Mouse (Mus musculus) neural tube, embryonic 14.5 days (tissue): Measurements from ENCODE around the gene Fam53b. TPM values are rescaled to one million over a fixed set of nuclear protein-coding genes. Genes with fewer than 3 reads are reported as not detected.

ENCODE experiments used
- ATAC-seq: fragments of 200-750 bp; cut with Nextera tagmentation; 2 replicates; pipeline ENCODE4 v1.8.0; 2017; ENCODE audit warnings: low read depth, mild to moderate bottlenecking, moderate TSS enrichment, moderate library complexity
- H3K27ac ChIP-seq: fragments of 300-500 bp; sonication (generic); 2 replicates; pipeline ENCODE4 v1.5.1; 2014; ENCODE audit warnings: low read depth, mild to moderate bottlenecking, control low read depth, low read length, moderate library complexity, mixed read lengths
- H3K27me3 ChIP-seq: fragments of 300-500 bp; sonication (generic); 2 replicates; pipeline ENCODE4 v1.6.1; 2014; ENCODE audit warnings: low read length; ENCODE audit not compliant: control insufficient read depth, insufficient read depth
- H3K36me3 ChIP-seq: fragments of 300-500 bp; sonication (generic); 2 replicates; pipeline ENCODE4 v1.6.1; 2014; ENCODE audit warnings: low read length, mixed read lengths; ENCODE audit not compliant: control insufficient read depth, insufficient read depth
- H3K4me1 ChIP-seq: fragments of 300-500 bp; sonication (generic); 2 replicates; pipeline ENCODE4 v1.6.1; 2014; ENCODE audit warnings: low read length; ENCODE audit not compliant: control insufficient read depth, insufficient read depth
- H3K4me2 ChIP-seq: fragments of 300-500 bp; sonication (generic); 2 replicates; pipeline ENCODE4 v1.6.1; 2014; ENCODE audit warnings: mild to moderate bottlenecking, low read depth, low read length, control low read depth
- H3K4me3 ChIP-seq: fragments of 300-500 bp; sonication (generic); 2 replicates; pipeline ENCODE4 v1.5.1; 2014; ENCODE audit warnings: low read depth, low read length, control low read depth, mixed read lengths
- H3K9ac ChIP-seq: fragments of 300-500 bp; sonication (generic); replicated peaks from 2 replicates; pipeline ENCODE4 v1.6.1; 2014; ENCODE audit warnings: low read depth, mild to moderate bottlenecking, control low read depth, low read length, mixed read lengths
- H3K9me3 ChIP-seq: fragments of 300-500 bp; sonication (generic); 2 replicates; pipeline ENCODE4 v1.6.1; 2016; ENCODE audit warnings: low read length; ENCODE audit not compliant: control insufficient read depth
- WGBS: fragments of 180-500 bp; shearing (Covaris S2); extraction: QIAGEN DNeasy Blood & Tissue Kit; methylation state at CpG from one replicate; pipeline ENCODE4 v1.1.7; 2014; 5-methylcytosine and 5-hydroxymethylcytosine counted together
- polyA plus RNA-seq: library from polyadenylated mRNA; unstranded; fragments of >200 nt; fragmentation: Nextera tagmentation; extraction: Ambion mirVana; gene quantifications from 2 replicates; pipeline ENCODE4 v1.2.1, GENCODE M21; 2014

The Fam53b gene
- polyA plus RNA-seq, 1 experiment from 2014 or later, result 11.8 TPM

DNA sequence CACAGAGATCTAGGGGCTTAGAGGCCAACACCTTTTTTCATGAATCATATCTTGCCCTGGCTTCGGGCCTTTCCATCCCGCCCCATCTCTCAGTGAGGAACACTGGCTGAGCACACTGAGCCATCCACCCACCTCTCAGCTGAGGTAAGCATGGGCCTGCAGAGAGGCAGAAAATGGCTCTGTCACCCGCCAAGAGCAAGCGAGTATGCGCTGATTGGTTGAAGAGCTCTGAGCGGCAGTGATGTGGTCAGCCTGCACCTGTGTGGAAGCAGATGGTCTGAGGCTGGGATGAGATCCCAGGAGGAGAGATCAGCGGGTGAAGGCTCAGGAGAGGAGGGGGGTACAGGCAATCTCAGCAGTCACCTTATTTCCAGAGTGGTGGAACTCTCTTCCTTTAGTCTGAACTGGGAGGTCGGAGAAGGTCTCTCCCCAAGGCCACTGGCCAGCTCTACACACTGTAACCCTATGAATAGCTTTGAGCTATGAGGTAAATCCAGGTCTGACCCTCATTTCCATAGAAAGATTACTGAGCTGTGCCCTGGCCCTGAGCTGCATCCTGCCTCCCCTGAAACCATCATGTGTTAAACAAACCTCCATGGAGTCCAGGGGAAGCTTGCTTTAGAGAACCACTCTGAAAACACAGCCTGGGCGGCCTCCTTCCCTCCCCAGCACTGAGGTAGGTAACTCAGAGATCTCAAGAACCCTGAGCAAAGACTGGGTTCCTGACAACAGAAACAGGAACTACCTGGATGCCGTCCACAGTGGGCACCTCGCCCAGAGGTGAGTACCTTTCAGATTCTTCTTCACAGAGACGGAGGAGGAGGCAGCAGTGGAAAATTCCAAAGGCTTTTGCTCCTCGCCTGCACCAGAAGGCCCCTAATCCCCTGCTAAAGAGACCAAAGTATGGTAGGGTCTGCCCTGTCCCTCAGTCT, 6.5 kb downstream of the Fam53b start:
- peaks cover 20% of the 10 kb centered on the region; the same call in 1 of the 2 replicates for H3K4me1 ChIP-seq
- H3K4me2 ChIP-seq, result no peak overlapping the region
- no peaks in the 10 kb centered on the region for H3K36me3 ChIP-seq
- H3K9me3 ChIP-seq, result no peaks in the 10 kb centered on the region
- H3K27ac ChIP-seq, result no peak overlapping the region
- no peak overlapping the region for H3K9ac ChIP-seq
- WGBS, result 68% methylated on average over 13 of the region's 13 CpGs
- H3K4me3 ChIP-seq, result no peak overlapping the region
- H3K27me3 ChIP-seq, result no peaks in the 10 kb centered on the region
- no peak for ATAC-seq

DNA sequence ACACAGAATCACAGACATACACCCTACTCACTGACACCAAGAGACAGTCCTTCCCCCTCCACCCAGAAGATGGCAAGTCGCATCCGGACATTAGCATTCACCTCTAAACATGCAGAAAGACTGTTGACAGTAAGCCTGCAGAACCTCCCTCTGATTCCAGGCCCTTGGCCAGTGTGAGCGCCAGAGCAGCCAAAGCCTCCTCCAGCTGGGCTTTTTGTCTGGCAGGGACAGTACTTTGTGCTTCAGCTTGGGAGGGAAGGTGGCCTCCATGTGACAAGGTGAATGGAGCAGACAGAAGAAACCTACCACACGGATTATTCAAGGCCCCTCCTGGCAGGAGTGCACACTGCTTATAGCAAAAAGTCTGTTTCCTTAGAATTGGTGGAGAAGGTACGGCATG, 7.4 kb downstream of the Fam53b start:
- Histone ChIP-seq H3K9ac (no peak overlapping the region), H3K4me1 (peaks cover 20% of the 10 kb centered on the region; the same call in 1 of the 2 replicates), H3K9me3 (no peaks in the 10 kb centered on the region), H3K4me3 (no peak overlapping the region), H3K36me3 (no peaks in the 10 kb centered on the region), H3K27ac (no peak overlapping the region), H3K4me2 (no peak overlapping the region), H3K27me3 (no peaks in the 10 kb centered on the region)
- 60% methylated on average over 5 of the region's 5 CpGs for WGBS
- ATAC-seq, result no peak

DNA sequence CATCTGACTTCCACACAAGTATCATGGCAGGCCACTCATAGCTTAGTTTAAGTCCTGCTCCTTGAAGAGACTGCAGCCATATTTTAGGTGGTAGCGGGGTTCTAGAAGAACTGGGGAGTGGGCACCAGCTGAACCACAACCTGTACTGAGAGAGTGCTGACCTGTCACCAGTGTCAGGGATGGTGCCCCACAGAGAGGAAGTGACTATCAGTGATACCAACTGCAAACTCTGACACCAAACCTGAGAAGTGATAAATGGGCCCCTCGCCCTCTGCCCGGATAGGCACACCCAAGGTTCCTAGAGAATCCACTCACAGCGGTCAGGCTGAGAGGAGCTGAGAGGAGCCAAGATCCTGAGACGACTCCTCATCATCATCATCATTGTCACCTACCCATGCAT, 8.7 kb downstream of the Fam53b start:
- H3K27ac ChIP-seq, result no peak overlapping the region
- no peak overlapping the region for H3K9ac ChIP-seq
- no peaks in the 10 kb centered on the region for H3K36me3 ChIP-seq
- H3K4me3 ChIP-seq, result no peak overlapping the region
- no peaks in the 10 kb centered on the region for H3K27me3 ChIP-seq
- H3K4me1 ChIP-seq, result peaks cover 12% of the 10 kb centered on the region; the same call in 1 of the 2 replicates
- no peak for ATAC-seq
- WGBS, result 94% methylated on average over 5 of the region's 5 CpGs
- H3K9me3 ChIP-seq, result no peaks in the 10 kb centered on the region
- no peak overlapping the region for H3K4me2 ChIP-seq

DNA sequence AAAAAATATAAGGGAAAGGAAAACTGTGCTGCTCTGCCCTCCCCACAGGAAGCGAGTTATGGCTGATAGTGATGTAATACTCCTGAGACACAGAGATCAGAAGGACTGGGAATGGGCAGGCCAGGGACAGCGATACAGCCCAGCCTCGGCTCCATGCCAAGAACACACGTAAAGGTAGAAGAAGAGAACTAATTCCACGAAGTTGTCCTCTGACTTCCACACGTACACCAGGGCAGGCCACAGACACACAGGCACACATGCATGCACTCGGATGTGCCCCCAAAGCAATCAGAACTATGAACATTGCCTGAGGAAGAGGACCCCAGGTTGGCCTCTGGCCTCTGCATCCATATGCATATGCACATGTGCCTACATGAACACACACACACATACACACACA, 9.2 kb downstream of the Fam53b start:
- H3K27me3 ChIP-seq, result no peaks in the 10 kb centered on the region
- ATAC-seq, result no peak
- no peak overlapping the region for H3K4me2 ChIP-seq
- H3K4me1 ChIP-seq, result peaks cover 11% of the 10 kb centered on the region; the same call in 1 of the 2 replicates
- H3K4me3 ChIP-seq, result no peak overlapping the region
- H3K27ac ChIP-seq, result no peak overlapping the region
- no peaks in the 10 kb centered on the region for H3K9me3 ChIP-seq
- no peak overlapping the region for H3K9ac ChIP-seq
- no peaks in the 10 kb centered on the region for H3K36me3 ChIP-seq
- 85% methylated on average over 7 of the region's 7 CpGs for WGBS

DNA sequence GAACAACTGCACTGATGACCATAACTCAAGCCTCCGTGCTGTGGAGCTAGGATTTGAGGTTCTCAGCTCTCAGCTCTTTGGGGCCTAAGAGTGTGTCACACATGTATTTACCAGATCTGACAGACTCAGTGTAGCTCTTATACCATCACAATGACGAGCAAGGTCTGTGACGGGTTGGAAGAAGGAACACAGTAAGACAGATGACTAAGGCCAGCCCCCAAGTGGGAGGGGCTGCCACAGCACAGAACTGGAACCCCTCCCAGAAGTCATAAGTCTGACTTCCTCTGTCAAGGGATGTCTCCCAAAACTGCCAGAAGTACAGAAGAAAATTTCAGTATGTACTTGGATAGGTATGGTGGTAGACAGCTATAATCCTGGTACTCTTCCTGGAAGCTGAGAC, 9.7 kb downstream of the Fam53b start:
- Histone ChIP-seq H3K9me3 (no peaks in the 10 kb centered on the region), H3K4me2 (no peak overlapping the region), H3K27ac (no peak overlapping the region), H3K27me3 (no peaks in the 10 kb centered on the region), H3K36me3 (no peaks in the 10 kb centered on the region), H3K4me3 (no peak overlapping the region), H3K4me1 (peaks cover 9% of the 10 kb centered on the region; the same call in 1 of the 2 replicates), H3K9ac (no peak overlapping the region)
- no peak for ATAC-seq
- WGBS, result 69% methylated on average over 3 of the region's 3 CpGs

DNA sequence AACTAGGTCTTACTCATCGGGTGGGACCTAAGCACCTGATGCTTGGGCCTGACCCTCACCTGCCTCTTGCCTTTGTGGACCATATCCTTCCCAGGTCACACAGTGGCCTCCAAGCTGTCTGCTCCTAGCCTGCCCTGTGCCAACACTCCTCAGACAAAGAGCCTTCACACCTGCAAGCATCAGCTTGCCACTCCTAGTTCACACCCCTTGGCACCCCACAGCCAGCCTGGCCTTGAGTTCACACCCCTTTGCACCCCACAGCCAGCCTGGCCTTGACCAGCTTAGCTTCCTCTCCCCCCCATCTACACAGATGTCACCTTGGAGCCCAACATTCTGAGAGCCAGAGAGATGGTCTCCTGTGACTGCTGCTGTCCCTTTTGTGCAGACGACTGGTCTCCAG, 10.3 kb downstream of the Fam53b start:
- H3K4me3 ChIP-seq, result no peak overlapping the region
- no peak overlapping the region for H3K9ac ChIP-seq
- ATAC-seq, result no peak
- H3K4me1 ChIP-seq, result peaks cover 6% of the 10 kb centered on the region; the same call in 1 of the 2 replicates
- no peak overlapping the region for H3K27ac ChIP-seq
- no peaks in the 10 kb centered on the region for H3K9me3 ChIP-seq
- H3K4me2 ChIP-seq, result no peak overlapping the region
- WGBS, result 90% methylated on average over 2 of the region's 2 CpGs
- no peaks in the 10 kb centered on the region for H3K36me3 ChIP-seq
- H3K27me3 ChIP-seq, result no peaks in the 10 kb centered on the region

DNA sequence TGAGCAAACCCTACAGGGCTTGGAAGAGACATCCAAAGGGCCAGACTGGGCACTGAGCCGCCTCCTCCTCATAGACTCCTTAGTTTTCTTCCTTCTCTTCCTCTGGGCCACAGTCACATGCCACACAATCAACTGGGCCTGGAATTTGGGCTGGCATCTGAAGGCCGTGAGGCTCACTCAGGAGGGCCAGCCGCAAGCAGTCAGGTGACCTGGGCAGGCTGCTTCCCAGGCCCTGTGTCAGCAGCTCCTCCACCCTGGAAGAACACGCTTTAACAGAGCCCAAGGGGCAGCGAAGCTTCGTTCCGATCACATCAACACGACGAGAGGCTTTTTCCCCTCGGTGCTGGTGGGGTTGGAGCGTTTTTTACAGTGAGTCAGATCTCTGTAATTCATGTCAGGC, 11.0 kb downstream of the Fam53b start:
- H3K36me3 ChIP-seq, result no peaks in the 10 kb centered on the region
- 76% methylated on average over 11 of the region's 11 CpGs for WGBS
- H3K27me3 ChIP-seq, result no peaks in the 10 kb centered on the region
- H3K4me1 ChIP-seq, result peaks cover 6% of the 10 kb centered on the region; the same call in 1 of the 2 replicates
- no peak for ATAC-seq
- H3K4me3 ChIP-seq, result no peak overlapping the region
- H3K9me3 ChIP-seq, result no peaks in the 10 kb centered on the region
- no peak overlapping the region for H3K9ac ChIP-seq
- no peak overlapping the region for H3K4me2 ChIP-seq
- no peak overlapping the region for H3K27ac ChIP-seq

DNA sequence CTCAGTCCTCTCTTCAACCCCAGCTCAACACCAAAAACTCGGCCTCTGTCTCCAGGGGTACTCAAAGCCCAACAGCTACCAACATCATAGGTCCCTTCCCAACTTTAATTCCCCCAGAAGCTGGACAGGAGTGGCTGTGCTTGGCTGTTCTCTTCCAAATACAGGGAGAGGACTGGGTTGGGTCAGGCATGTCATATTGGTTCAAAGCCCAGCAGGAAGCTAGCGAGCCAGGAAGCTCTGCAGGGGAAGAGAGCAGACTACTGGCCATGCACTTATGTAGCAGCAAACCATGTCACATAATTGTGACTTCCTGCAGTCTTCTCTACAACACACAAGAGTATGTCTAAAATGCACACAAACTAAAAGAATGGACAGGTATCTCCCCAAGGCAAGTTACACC, 11.6 kb downstream of the Fam53b start:
- no peak overlapping the region for H3K9ac ChIP-seq
- no peaks in the 10 kb centered on the region for H3K27me3 ChIP-seq
- H3K36me3 ChIP-seq, result no peaks in the 10 kb centered on the region
- ATAC-seq, result no peak
- no peak overlapping the region for H3K4me3 ChIP-seq
- H3K4me2 ChIP-seq, result no peak overlapping the region
- no peaks in the 10 kb centered on the region for H3K9me3 ChIP-seq
- WGBS, result 82% methylated on average over 2 of the region's 2 CpGs
- no peak overlapping the region for H3K27ac ChIP-seq
- peaks cover 4% of the 10 kb centered on the region; the same call in 1 of the 2 replicates for H3K4me1 ChIP-seq

DNA sequence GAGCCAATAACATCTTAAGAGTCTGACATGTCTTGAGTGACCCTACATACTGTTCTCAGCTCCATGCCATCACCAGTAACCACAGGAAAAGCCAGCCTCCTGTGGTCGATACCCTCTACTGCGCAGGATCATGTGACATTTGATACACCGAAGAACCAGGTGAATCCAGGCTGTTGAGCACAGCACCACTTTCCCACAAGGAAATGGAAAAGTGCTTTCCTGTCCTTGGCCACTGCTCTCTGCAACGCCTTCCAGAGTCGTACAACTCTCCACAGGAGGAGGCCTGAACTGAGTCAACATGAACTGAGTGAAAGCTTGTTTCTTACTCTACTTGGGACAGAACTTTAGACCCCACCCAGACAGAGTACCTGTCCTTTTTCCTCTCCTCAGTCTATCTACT, 12.2 kb downstream of the Fam53b start:
- WGBS, result 97% methylated on average over 5 of the region's 5 CpGs
- no peak overlapping the region for H3K27ac ChIP-seq

More for the DNA sequence above, 12.2 kb downstream of the Fam53b start:
- no peaks in the 10 kb centered on the region for H3K4me1 ChIP-seq
- no peak overlapping the region for H3K4me3 ChIP-seq
- ATAC-seq, result no peak
- H3K36me3 ChIP-seq, result no peaks in the 10 kb centered on the region
- no peak overlapping the region for H3K4me2 ChIP-seq
- H3K9me3 ChIP-seq, result no peaks in the 10 kb centered on the region
- no peak overlapping the region for H3K9ac ChIP-seq
- no peaks in the 10 kb centered on the region for H3K27me3 ChIP-seq
